ENCODE assay signal across 33 mouse cellular contexts in the genomic region with DNA sequence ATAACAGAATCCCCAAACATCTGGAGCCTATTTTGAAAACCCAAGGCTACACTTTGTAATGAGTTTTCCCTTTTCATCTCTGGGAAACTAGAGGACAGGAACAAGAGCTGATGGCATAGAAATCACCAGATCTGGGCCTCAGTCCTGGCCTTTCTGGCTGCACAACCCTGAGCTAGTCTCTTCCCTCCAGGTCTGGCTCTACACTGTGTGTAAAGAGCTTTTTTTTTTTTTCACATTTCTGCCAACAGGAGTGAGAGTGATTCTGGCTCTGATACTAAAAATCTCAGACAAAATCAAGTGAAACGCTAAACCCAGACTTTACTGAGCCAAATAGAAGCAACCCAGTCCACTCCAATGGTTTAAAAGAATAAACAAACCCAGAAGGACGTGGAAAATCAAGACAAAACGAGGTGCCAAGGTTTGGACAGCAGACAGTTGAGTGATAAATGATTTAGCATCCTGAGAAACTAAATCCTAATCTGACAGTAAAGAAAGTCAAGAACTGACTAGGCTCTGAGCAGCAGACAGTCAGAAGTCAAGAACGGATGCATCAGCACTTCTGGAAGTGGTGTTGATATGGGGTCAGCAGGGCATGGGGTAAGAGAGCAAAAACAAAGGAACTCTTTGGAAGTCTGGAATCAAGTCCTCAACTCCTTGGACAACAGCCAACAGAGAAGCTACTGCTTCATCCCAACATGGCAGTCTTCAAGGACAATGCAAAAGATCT. TPM values are rescaled to one million over a fixed set of nuclear protein-coding genes. Genes with fewer than 3 reads are reported as not detected.
DNase-seq lines count a peak whose midpoint lies in the region; ATAC-seq and TF ChIP-seq lines count a peak whose summit lies in the region.
"Had no signal": no experiment of that assay in that cellular context is flagged by ENCODE, and none has a peak within 500 bp of the region (broad histone marks: within the 10 kb centered on the region; RNA-seq: fewer than 3 reads in every experiment).

No protein-coding gene starts in this region.

- no peak overlapping the region for H3K4me3 ChIP-seq in embryonic facial prominence, embryonic 14.5 days (ENCODE audit: low read depth, low read length)
- no peak overlapping the region for H3K4me3 ChIP-seq in embryonic facial prominence, embryonic 10.5 days
- H3K4me3 ChIP-seq in kidney, adult 2 months (ENCODE audit: insufficient read depth, low read depth, low read length), result no peak overlapping the region
- no peak overlapping the region for H3K4me3 ChIP-seq in kidney, embryonic 14.5 days (ENCODE audit: low read length)
- H3K4me3 ChIP-seq in lung, postnatal 0 days (ENCODE audit: low read depth, low read length), result no peak overlapping the region
- H3K4me3 ChIP-seq: embryonic facial prominence, embryonic 12.5 days; erythroblast, embryonic 14.5 days; gastrocnemius, adult 2 months; hindbrain, embryonic 10.5 days; intestine, embryonic 15.5 days; left cerebral cortex, adult 2 months; midbrain, embryonic 12.5 days had no signal

- 39% methylated on average over 4 of the region's 4 CpGs for WGBS in embryonic facial prominence, embryonic 14.5 days
- WGBS in embryonic facial prominence, embryonic 10.5 days, result 72% methylated on average over 4 of the region's 4 CpGs
- 54% methylated on average over 4 of the region's 4 CpGs for WGBS in kidney, adult 2 months
- 42% methylated on average over 4 of the region's 4 CpGs for WGBS in kidney, embryonic 14.5 days
- WGBS in lung, postnatal 0 days, result 17% methylated on average over 4 of the region's 4 CpGs

- TF ChIP-seq EP300 in lung, postnatal 0 days (IDR thresholded peaks at IDR 0.05), result no peak

- peak; percentile 26 for DNase-seq in embryonic facial prominence, embryonic 14.5 days (ENCODE audit: low spot score)
- no peak for DNase-seq in embryonic facial prominence, embryonic 10.5 days (ENCODE audit: low spot score)
- peak; percentile 10 for DNase-seq in kidney, adult 2 months
- peak; percentile 16 for DNase-seq in lung, postnatal 0 days (ENCODE audit: low spot score)
- no peak for DNase-seq in lung, postnatal 36 days
- peak; percentile 22 for DNase-seq in adipocyte (ENCODE audit: low spot score)
- DNase-seq: adrenal gland, adult 2 months; cerebellum, adult 11-12 months; cerebellum, postnatal 14 days; gastrocnemius, adult 2 months; left cerebral cortex, postnatal 4 days; right cerebral cortex, postnatal 14 days; thymus, postnatal 14 days had no signal

- H3K4me1 ChIP-seq in embryonic facial prominence, embryonic 14.5 days (ENCODE audit: control insufficient read depth, insufficient read depth, low read length), result no peaks in the 10 kb centered on the region
- H3K4me1 ChIP-seq in embryonic facial prominence, embryonic 10.5 days, result peaks cover 16% of the 10 kb centered on the region
- no peaks in the 10 kb centered on the region for H3K4me1 ChIP-seq in kidney, adult 2 months (ENCODE audit: control insufficient read depth, insufficient read depth, low read length)
- H3K4me1 ChIP-seq in kidney, embryonic 14.5 days (ENCODE audit: control insufficient read depth, insufficient read depth, low read length), result peaks cover 3% of the 10 kb centered on the region; the same call in 1 of the 2 replicates
- no peaks in the 10 kb centered on the region for H3K4me1 ChIP-seq in lung, postnatal 0 days (ENCODE audit: insufficient read depth, low read depth, low read length)
- H3K4me1 ChIP-seq: intestine, embryonic 15.5 days had no signal

- no peak for TF ChIP-seq POLR2A in kidney, adult 2 months (IDR thresholded peaks at IDR 0.05; ENCODE audit: low read depth, low read length)

- no peak overlapping the region for H3K9ac ChIP-seq in embryonic facial prominence, embryonic 14.5 days (ENCODE audit: low read depth, low read length)
- no peak overlapping the region for H3K9ac ChIP-seq in kidney, embryonic 14.5 days (ENCODE audit: low read depth, low read length)
- no peak overlapping the region for H3K9ac ChIP-seq in lung, postnatal 0 days (replicated peaks; ENCODE audit: low read depth)
- H3K9ac ChIP-seq: embryonic facial prominence, embryonic 12.5 days; intestine, embryonic 15.5 days; midbrain, embryonic 12.5 days had no signal

- no peak for ATAC-seq in embryonic facial prominence, embryonic 14.5 days (ENCODE audit: low read depth)
- ATAC-seq in kidney, embryonic 14.5 days (ENCODE audit: low FRiP score, low TSS enrichment), result no peak
- ATAC-seq in lung, postnatal 0 days, result no peak
- no peak for ATAC-seq in megakaryocyte progenitor cell, adult 5-6 weeks (replicated peaks; ENCODE audit: poor library complexity)
- ATAC-seq: hindbrain, embryonic 16.5 days; intestine, embryonic 15.5 days; Patski had no signal

- no peaks in the 10 kb centered on the region for H3K27me3 ChIP-seq in embryonic facial prominence, embryonic 14.5 days (replicated peaks; ENCODE audit: control insufficient read depth, insufficient read depth, low read length)
- H3K27me3 ChIP-seq in embryonic facial prominence, embryonic 10.5 days (replicated peaks; ENCODE audit: low read depth, poor library complexity, severe bottlenecking), result no peaks in the 10 kb centered on the region
- H3K27me3 ChIP-seq in kidney, adult 2 months (replicated peaks; ENCODE audit: control insufficient read depth, insufficient read depth, low read length), result no peaks in the 10 kb centered on the region; the same call in 1 of the 2 replicates
- H3K27me3 ChIP-seq in kidney, embryonic 14.5 days (ENCODE audit: control insufficient read depth, insufficient read depth, low read length), result no peaks in the 10 kb centered on the region
- H3K27me3 ChIP-seq in lung, postnatal 0 days (replicated peaks; ENCODE audit: insufficient read depth, low read length), result no peaks in the 10 kb centered on the region
- H3K27me3 ChIP-seq: embryonic facial prominence, embryonic 12.5 days; intestine, embryonic 15.5 days; midbrain, embryonic 12.5 days; Patski had no signal

- H3K36me3 ChIP-seq in embryonic facial prominence, embryonic 14.5 days (ENCODE audit: control insufficient read depth, insufficient read depth, low read length), result no peaks in the 10 kb centered on the region
- no peaks in the 10 kb centered on the region for H3K36me3 ChIP-seq in embryonic facial prominence, embryonic 10.5 days (replicated peaks)
- no peaks in the 10 kb centered on the region for H3K36me3 ChIP-seq in kidney, adult 2 months (ENCODE audit: control insufficient read depth, insufficient read depth, low read length)
- H3K36me3 ChIP-seq in kidney, embryonic 14.5 days (ENCODE audit: control insufficient read depth, insufficient read depth, low read length), result no peaks in the 10 kb centered on the region
- H3K36me3 ChIP-seq in lung, postnatal 0 days (ENCODE audit: insufficient read depth, low read length), result no peaks in the 10 kb centered on the region
- H3K36me3 ChIP-seq: embryonic facial prominence, embryonic 12.5 days; hindbrain, embryonic 10.5 days; intestine, embryonic 15.5 days; midbrain, embryonic 12.5 days had no signal

- H3K4me2 ChIP-seq in embryonic facial prominence, embryonic 14.5 days (ENCODE audit: low read depth, low read length), result no peak overlapping the region
- no peak overlapping the region for H3K4me2 ChIP-seq in kidney, embryonic 14.5 days (replicated peaks; ENCODE audit: low read depth, low read length)
- H3K4me2 ChIP-seq in lung, postnatal 0 days (replicated peaks; ENCODE audit: low read depth, low read length), result no peak overlapping the region
- H3K4me2 ChIP-seq: embryonic facial prominence, embryonic 12.5 days; heart, embryonic 11.5 days; intestine, embryonic 15.5 days; midbrain, embryonic 12.5 days had no signal

- H3K9me3 ChIP-seq in embryonic facial prominence, embryonic 14.5 days (ENCODE audit: control insufficient read depth, low read length), result no peaks in the 10 kb centered on the region
- H3K9me3 ChIP-seq in embryonic facial prominence, embryonic 10.5 days, result no peaks in the 10 kb centered on the region
- no peaks in the 10 kb centered on the region for H3K9me3 ChIP-seq in kidney, embryonic 14.5 days (ENCODE audit: control insufficient read depth, low read length)
- no peaks in the 10 kb centered on the region for H3K9me3 ChIP-seq in lung, postnatal 0 days (ENCODE audit: low read length)
- H3K9me3 ChIP-seq: embryonic facial prominence, embryonic 12.5 days; hindbrain, embryonic 10.5 days; intestine, embryonic 15.5 days; midbrain, embryonic 12.5 days had no signal

- H3K27ac ChIP-seq in embryonic facial prominence, embryonic 14.5 days (replicated peaks; ENCODE audit: low read depth, low read length), result no peak overlapping the region
- H3K27ac ChIP-seq in embryonic facial prominence, embryonic 10.5 days (replicated peaks), result no peak overlapping the region
- no peak overlapping the region for H3K27ac ChIP-seq in kidney, adult 2 months (ENCODE audit: insufficient read depth, low read depth, low read length)
- H3K27ac ChIP-seq in kidney, embryonic 14.5 days (ENCODE audit: low read depth, low read length), result no peak overlapping the region
- H3K27ac ChIP-seq in lung, postnatal 0 days (ENCODE audit: low read length), result no peak overlapping the region
- H3K27ac ChIP-seq: embryonic facial prominence, embryonic 12.5 days; gastrocnemius, adult 2 months; hindbrain, embryonic 10.5 days; intestine, embryonic 15.5 days; left cerebral cortex, adult 2 months; midbrain, embryonic 12.5 days; stomach, postnatal 0 days had no signal

- TF ChIP-seq CTCF in kidney, adult 2 months (conservative IDR thresholded peaks at IDR 0.05; ENCODE audit: insufficient read depth, insufficient read length, low read depth, low read length), result no peak
- TF ChIP-seq CTCF in lung, postnatal 0 days (IDR thresholded peaks at IDR 0.05), result no peak

RNA-seq across cellular contexts. Expression of gene H2al2a, which starts 21.0 kb away (rescaled TPM):
- not detected in 2 replicates for polyA plus RNA-seq in embryonic facial prominence, embryonic 14.5 days (2014; fragmentation: Nextera tagmentation; extraction: Ambion mirVana)
- not detected in 2 replicates for polyA plus RNA-seq in embryonic facial prominence, embryonic 10.5 days (2016; fragmentation: Nextera tagmentation; extraction: Ambion mirVana)
- 0.41 TPM in 1 of 2 replicates, not detected in the other for polyA plus RNA-seq in kidney, adult 2 months (2012; rRNA removed)
- polyA plus RNA-seq in kidney, embryonic 14.5 days (2014; fragmentation: Nextera tagmentation; extraction: Ambion mirVana), result not detected in 2 replicates
- not detected in 2 replicates for polyA plus RNA-seq in lung, postnatal 0 days (2015; fragmentation: Nextera tagmentation; extraction: Ambion mirVana)
- not detected in 2 replicates for total RNA-seq in megakaryocyte progenitor cell, adult 5-6 weeks (2015)
- not detected in 2 replicates for total RNA-seq in megakaryocyte progenitor cell, adult 5-6 weeks (2017)
- total RNA-seq: adrenal gland, adult 2 months; adrenal gland, postnatal 4 days; gastrocnemius, adult 2 months; granulocyte monocyte progenitor cell, adult 5-6 weeks; layer of hippocampus, postnatal 10 days; left cerebral cortex, adult 2 months; left cerebral cortex, postnatal 4 days; liver, adult 2 months had no signal
- polyA plus RNA-seq: adrenal gland, adult 2 months; embryonic facial prominence, embryonic 12.5 days; erythroblast, embryonic 14.5 days; heart, embryonic 11.5 days; heart, postnatal 0 days; hindbrain, embryonic 10.5 days; hindbrain, embryonic 16.5 days; intestine, embryonic 15.5 days; kidney, embryonic 16.5 days; liver, adult 2 months; liver, embryonic 16.5 days; midbrain, embryonic 12.5 days; neural tube, embryonic 11.5 days; Patski; stomach, postnatal 0 days had no signal

Comparison
In these comparisons a context has a peak if more than half of its experiments do, and no peak if none do; other contexts are left out.
1. DNase-seq: peak in embryonic facial prominence, embryonic 14.5 days (single experiment), kidney, adult 2 months (single experiment), lung, postnatal 0 days (single experiment) and adipocyte (single experiment); none in embryonic facial prominence, embryonic 10.5 days (single experiment) and lung, postnatal 36 days (single experiment).